Mouse (Mus musculus): ENCODE data around the gene Spic. TPM values are rescaled to one million over a fixed set of nuclear protein-coding genes. Genes with fewer than 3 reads are reported as not detected.

The Spic gene
- polyA plus RNA-seq, 1 experiment from 2014 or later = not detected

GRCm38 (mm10) chr10:88626176-88626575, 58.6 kb downstream of the Spic start:
- DNase-seq (ENCODE audit: low spot score) (no peak), ATAC-seq (ENCODE audit: insufficient number of reproducible peaks, low FRiP score, low TSS enrichment, low read depth) (0 out of 2 replicates have a peak, but pooled peaks have one; percentile 11)
- H3K4me3 ChIP-seq (ENCODE audit: low read depth, low read length) = no peak overlapping the region
- 74% methylated on average over 3 of the region's 3 CpGs for WGBS
- no peak overlapping the region for H3K9ac ChIP-seq (ENCODE audit: low read length)
- no peaks in the 10 kb centered on the region for H3K27me3 ChIP-seq (ENCODE audit: control insufficient read depth, insufficient read depth, low read length)
- no peaks in the 10 kb centered on the region for H3K36me3 ChIP-seq (ENCODE audit: control insufficient read depth, insufficient read depth, low read length)
- no peak overlapping the region for H3K27ac ChIP-seq (replicated peaks; ENCODE audit: low read depth, low read length)
- H3K4me1 ChIP-seq (ENCODE audit: control insufficient read depth, insufficient read depth, low read length) = no peaks in the 10 kb centered on the region
- no peaks in the 10 kb centered on the region for H3K9me3 ChIP-seq (ENCODE audit: control insufficient read depth, low read length)
- no peak overlapping the region for H3K4me2 ChIP-seq (ENCODE audit: low read depth, severe bottlenecking)

Other genes with a start within 250 kb of the Spic start
- gene Sycp3, start 225.4 kb downstream of the Spic start, polyA plus RNA-seq (2014; fragmentation: Nextera tagmentation; extraction: Ambion mirVana) = not detected in 2 replicates
- gene Chpt1, start 180.9 kb downstream of the Spic start, polyA plus RNA-seq (2014; fragmentation: Nextera tagmentation; extraction: Ambion mirVana) = 26.2 and 26.5 TPM in 2 replicates
- 8.4 and 8.6 TPM in 2 replicates for gene Mybpc1, start 79.9 kb downstream of the Spic start, polyA plus RNA-seq (2014; fragmentation: Nextera tagmentation; extraction: Ambion mirVana)
- gene Arl1, start 45.8 kb upstream of the Spic start, polyA plus RNA-seq (2014; fragmentation: Nextera tagmentation; extraction: Ambion mirVana) = 177 and 184 TPM in 2 replicates
- 28.2 and 29.7 TPM in 2 replicates for gene Utp20, start 141.8 kb upstream of the Spic start, polyA plus RNA-seq (2014; fragmentation: Nextera tagmentation; extraction: Ambion mirVana)
- 0.17 TPM in 1 of 2 replicates, not detected in the other for gene Slc5a8, start 201.0 kb upstream of the Spic start, polyA plus RNA-seq (2014; fragmentation: Nextera tagmentation; extraction: Ambion mirVana)

Measured in limb, embryonic 11.5 days (tissue).